Mouse (Mus musculus) CH12.LX (cell line): ENCODE data around the gene Cyfip2. TPM values are rescaled to one million over a fixed set of nuclear protein-coding genes. Genes with fewer than 3 reads are reported as not detected.

Experiments used
- DNase-seq: peaks from one replicate; pipeline ENCODE4 v3.0.0-alpha.2; 2013; ENCODE audit errors: extremely low read depth
- H3K27ac ChIP-seq: 2 replicates; pipeline ENCODE4 v1.5.1; 2012; ENCODE audit warnings: low read depth, mild to moderate bottlenecking, control low read depth, moderate library complexity; ENCODE audit not compliant: insufficient read depth
- H3K27me3 ChIP-seq: replicated peaks from 2 replicates; pipeline ENCODE3; 2012; ENCODE audit warnings: inconsistent platforms
- H3K36me3 ChIP-seq, 2 experiments: replicated peaks in 1 of 2; 2 replicates each; pipeline versions ENCODE3 to v1.6.1; 2012; ENCODE audit warnings: inconsistent platforms in 1 of 2, low read length in 1 of 2, mild to moderate bottlenecking in 1 of 2, mixed read lengths in 1 of 2, moderate library complexity in 1 of 2; ENCODE audit not compliant: control insufficient read depth in 1 of 2, insufficient read depth in 1 of 2
- H3K4me1 ChIP-seq, 2 experiments: 2 replicates each; pipeline ENCODE4 v1.6.1; 2012; ENCODE audit warnings: inconsistent platforms in 1 of 2, moderate library complexity in 1 of 2; ENCODE audit not compliant: insufficient read depth in 2 of 2, control insufficient read depth in 1 of 2
- H3K4me2 ChIP-seq: 2 replicates; pipeline ENCODE4 v1.6.1; 2012; ENCODE audit warnings: low read depth, mild to moderate bottlenecking, control low read depth; ENCODE audit not compliant: poor library complexity, insufficient read depth, severe bottlenecking
- H3K4me3 ChIP-seq, 3 experiments: fragments of 150-350 bp in 1 of 3; sonication (generic) in 1 of 3; replicated peaks in 1 of 3; 2 replicates each; pipeline versions ENCODE3 to v1.5.1; 2011 to 2012; ENCODE audit warnings: low read depth in 2 of 3, low read length in 2 of 3, mild to moderate bottlenecking in 2 of 3, moderate library complexity in 2 of 3, control low read depth in 1 of 3, improper control_type of control experiment in 1 of 3, inconsistent platforms in 1 of 3, mixed read lengths in 1 of 3; ENCODE audit not compliant: poor library complexity in 1 of 3
- H3K79me2 ChIP-seq: replicated peaks from 2 replicates; pipeline ENCODE4 v1.6.1; 2012; ENCODE audit warnings: mild to moderate bottlenecking, moderate library complexity; ENCODE audit not compliant: control insufficient read depth, poor library complexity, insufficient read depth, severe bottlenecking; ENCODE audit errors: extremely low read depth
- H3K9ac ChIP-seq: 2 replicates; pipeline ENCODE4 v1.6.1; 2012; ENCODE audit warnings: low read depth, mild to moderate bottlenecking, control low read depth, moderate library complexity; ENCODE audit not compliant: insufficient read depth
- H3K9me3 ChIP-seq: replicated peaks from 2 replicates; pipeline ENCODE3; 2012; ENCODE audit warnings: low read length, inconsistent platforms, mixed read lengths
- BHLHE40 ChIP-seq: IDR thresholded peaks from 2 replicates; pipeline ENCODE4 v1.6.1; 2011; ENCODE audit warnings: mild to moderate bottlenecking, low read depth, low read length, improper control_type of control experiment
- CHD2 ChIP-seq: IDR thresholded peaks from 2 replicates; pipeline ENCODE4 v1.6.1; 2011; ENCODE audit warnings: low read length, improper control_type of control experiment
- ELF1 ChIP-seq: IDR thresholded peaks from 2 replicates; pipeline ENCODE4 v1.6.1; 2014; ENCODE audit warnings: low read depth, mild to moderate bottlenecking, inconsistent platforms, low read length, improper control_type of control experiment
- EP300 ChIP-seq: IDR thresholded peaks from 2 replicates; pipeline ENCODE4 v1.6.1; 2011; ENCODE audit warnings: low read length, improper control_type of control experiment
- ETS1 ChIP-seq: conservative IDR thresholded peaks from 2 replicates; pipeline ENCODE4 v1.6.1; 2012; ENCODE audit warnings: low read depth, mild to moderate bottlenecking, inconsistent platforms, low read length, improper control_type of control experiment, moderate library complexity
- IRF4 ChIP-seq: IDR thresholded peaks from 2 replicates; pipeline ENCODE4 v1.6.1; 2014; ENCODE audit warnings: low read depth, mild to moderate bottlenecking, inconsistent platforms, low read length, improper control_type of control experiment
- JUN ChIP-seq: IDR thresholded peaks from 2 replicates; pipeline ENCODE4 v1.6.1; 2011; ENCODE audit warnings: low read depth, mild to moderate bottlenecking, low read length, improper control_type of control experiment, moderate library complexity; ENCODE audit not compliant: insufficient read depth
- MAFK ChIP-seq: IDR thresholded peaks from 2 replicates; pipeline ENCODE4 v1.6.1; 2011; ENCODE audit warnings: low read length, improper control_type of control experiment; ENCODE audit not compliant: insufficient replicate concordance
- MAX ChIP-seq: IDR thresholded peaks from 2 replicates; pipeline ENCODE4 v1.6.1; 2011; ENCODE audit warnings: low read length, improper control_type of control experiment
- MAZ ChIP-seq: IDR thresholded peaks from 2 replicates; pipeline ENCODE4 v1.6.1; 2012; ENCODE audit warnings: low read depth, mild to moderate bottlenecking, inconsistent platforms, low read length, improper control_type of control experiment, moderate library complexity
- MXI1 ChIP-seq: IDR thresholded peaks from 2 replicates; pipeline ENCODE4 v1.6.1; 2011; ENCODE audit warnings: mild to moderate bottlenecking, low read depth, low read length, improper control_type of control experiment
- NELFE ChIP-seq: IDR thresholded peaks from 2 replicates; pipeline ENCODE4 v1.6.1; 2011; ENCODE audit warnings: low read depth, low read length, improper control_type of control experiment
- PAX5 ChIP-seq: IDR thresholded peaks from 2 replicates; pipeline ENCODE4 v1.6.1; 2012; ENCODE audit warnings: low read length, inconsistent platforms, mixed read lengths
- POLR2A ChIP-seq: IDR thresholded peaks from 2 replicates; pipeline ENCODE4 v1.6.1; 2011; ENCODE audit warnings: low read depth, mild to moderate bottlenecking, improper control_type of control experiment, low read length
- POLR2AphosphoS2 ChIP-seq: IDR thresholded peaks from 2 replicates; pipeline ENCODE4 v1.6.1; 2011; ENCODE audit warnings: low read depth, low read length, improper control_type of control experiment
- RAD21 ChIP-seq: IDR thresholded peaks from 2 replicates; pipeline ENCODE4 v1.6.1; 2011; ENCODE audit warnings: low read depth, mild to moderate bottlenecking, low read length, improper control_type of control experiment, moderate library complexity
- RCOR1 ChIP-seq: conservative IDR thresholded peaks from 2 replicates; pipeline ENCODE4 v1.6.1; 2012; ENCODE audit warnings: low read depth, mild to moderate bottlenecking, inconsistent platforms, low read length, improper control_type of control experiment
- SMC3 ChIP-seq: IDR thresholded peaks from 2 replicates; pipeline ENCODE4 v1.6.1; 2011; ENCODE audit warnings: low read depth, low read length, improper control_type of control experiment
- TCF12 ChIP-seq: IDR thresholded peaks from 2 replicates; pipeline ENCODE4 v1.6.1; 2014; ENCODE audit warnings: low read depth, mild to moderate bottlenecking, inconsistent platforms, low read length, improper control_type of control experiment
- UBTF ChIP-seq: IDR thresholded peaks from 2 replicates; pipeline ENCODE4 v1.6.1; 2012; ENCODE audit warnings: low read depth, mild to moderate bottlenecking, inconsistent platforms, low read length, improper control_type of control experiment, moderate library complexity
- USF1 ChIP-seq: IDR thresholded peaks from 2 replicates; pipeline ENCODE4 v1.6.1; 2014; ENCODE audit warnings: low read depth, mild to moderate bottlenecking, inconsistent platforms, low read length, improper control_type of control experiment
- USF2 ChIP-seq: conservative IDR thresholded peaks from 2 replicates; pipeline ENCODE4 v1.6.1; 2011; ENCODE audit warnings: low read depth, low read length, improper control_type of control experiment
- ZC3H11A ChIP-seq: IDR thresholded peaks from 2 replicates; pipeline ENCODE4 v1.6.1; 2012; ENCODE audit warnings: low read depth, mild to moderate bottlenecking, inconsistent platforms, low read length, improper control_type of control experiment
- ZNF384 ChIP-seq: IDR thresholded peaks from 2 replicates; pipeline ENCODE4 v1.6.1; 2012; ENCODE audit warnings: low read depth, low read length, improper control_type of control experiment, inconsistent platforms
- dilution Hi-C: fragments of 300-500 bp; cut with MboI; formaldehyde crosslinking; loops from 2 replicates; pipeline ENCODE4 v1.14.3; 2020; ENCODE audit warnings: low sequenced_read_pairs; ENCODE audit not compliant: extremely low pct_unique_long_range_greater_than_20kb, extremely low pct_ligation_motif_present
- in situ Hi-C: fragments of 300-500 bp; cut with MboI; formaldehyde crosslinking; loops from 3 replicates; pipeline ENCODE4 v1.14.3; 2019; ENCODE audit warnings: low sequenced_read_pairs, low pct_ligation_motif_present, low pct_unique_long_range_greater_than_20kb, mixed read lengths
- polyA plus RNA-seq: library from polyadenylated mRNA; unstranded; fragments of >175 nt; gene quantifications from 2 replicates; pipeline ENCODE4 v1.2.1, GENCODE M21; 2012; ENCODE audit warnings: low read depth; ENCODE audit not compliant: insufficient read length
- total RNA-seq, 2 experiments: library from RNA; depleted of rRNA; stranded (reverse); fragments of 300-350 nt in 1 of 2; fragments of >200 nt in 1 of 2; gene quantifications; 2 replicates each; pipeline ENCODE4 v1.2.3; 2012 to 2014

The Cyfip2 gene
- total and polyA plus RNA-seq, 3 experiments: 40.7 to 194 (median 97.6) TPM

- TF ChIP-seq UBTF: no peak
These were observed 23.1 kb downstream of the Cyfip2 start (continued) for GRCm38 (mm10) chr11:46289561-46289960.

- TF ChIP-seq RAD21 (no peak), IRF4 (peak; percentile 16; the same call in 1 of the 2 replicates), BHLHE40 (0 out of 2 replicates have a peak, but pooled peaks have one; percentile 11), MAFK (no peak), TCF12 (no peak), POLR2A (no peak), EP300 (0 out of 2 replicates have a peak, but pooled peaks have one; percentile 28), PAX5 (no peak)
- no peak for DNase-seq
- peaks cover 20 to 93% of the 10 kb centered on the region in 2 experiments for H3K4me1 ChIP-seq
- no peak overlapping the region for H3K4me3 ChIP-seq
- peaks cover 65 to 86% of the 10 kb centered on the region in 2 experiments for H3K36me3 ChIP-seq
- H3K27ac ChIP-seq: no peak overlapping the region
- dilution Hi-C loops (no loop called here), in situ Hi-C loops (no loop called here)
- no peak overlapping the region for H3K4me2 ChIP-seq
- peaks cover 39% of the 10 kb centered on the region for H3K79me2 ChIP-seq
- H3K27me3 ChIP-seq: no peaks in the 10 kb centered on the region
- no peak overlapping the region for H3K9ac ChIP-seq
- H3K9me3 ChIP-seq: no peaks in the 10 kb centered on the region
These were observed 23.6 kb downstream of the Cyfip2 start for GRCm38 (mm10) chr11:46289022-46289421.

- dilution Hi-C loops: no loop called here
- Histone ChIP-seq H3K4me3 (no peak overlapping the region), H3K36me3 (peaks cover 68 to 87% of the 10 kb centered on the region in 2 experiments), H3K79me2 (peaks cover 31% of the 10 kb centered on the region), H3K4me2 (no peak overlapping the region), H3K9ac (no peak overlapping the region), H3K4me1 (peaks cover 17 to 87% of the 10 kb centered on the region in 2 experiments), H3K27ac (no peak overlapping the region), H3K27me3 (no peaks in the 10 kb centered on the region), H3K9me3 (no peaks in the 10 kb centered on the region)
- TF ChIP-seq ZNF384: no peak
- no peak for TF ChIP-seq EP300
- no peak for TF ChIP-seq ZC3H11A
- no peak for TF ChIP-seq UBTF
- no peak for TF ChIP-seq JUN
- in situ Hi-C loops: no loop called here
- DNase-seq: no peak
These were observed 24.6 kb downstream of the Cyfip2 start for GRCm38 (mm10) chr11:46288091-46288490.

GRCm38 (mm10) chr11:46286803-46287202 lies 25.9 kb downstream of the Cyfip2 start:
- H3K4me1 ChIP-seq: peaks cover 17 to 86% of the 10 kb centered on the region in 2 experiments
- peak; percentile 91 for DNase-seq
- peaks cover 20% of the 10 kb centered on the region for H3K79me2 ChIP-seq
- in situ Hi-C loops: no loop called here
- H3K4me3 ChIP-seq: no peak overlapping the region
- H3K27ac ChIP-seq: no peak overlapping the region
- dilution Hi-C loops: no loop called here
- no peak overlapping the region for H3K9ac ChIP-seq
- no peak overlapping the region; the same call in 1 of the 2 replicates for H3K4me2 ChIP-seq
- H3K27me3 ChIP-seq: no peaks in the 10 kb centered on the region
- no peaks in the 10 kb centered on the region for H3K9me3 ChIP-seq
- H3K36me3 ChIP-seq: peaks cover 76 to 87% of the 10 kb centered on the region in 2 experiments
- peak; percentile 31 for TF ChIP-seq SMC3
- TF ChIP-seq USF2: peak; percentile 59
- TF ChIP-seq CHD2: peak; percentile 84
- TF ChIP-seq IRF4: peak; percentile 87
- TF ChIP-seq MAFK: peak; percentile 52; the same call in 1 of the 2 replicates
- peak; percentile 71 for TF ChIP-seq USF1
- no peak for TF ChIP-seq POLR2A
- TF ChIP-seq ZNF384: peak; percentile 97
- no peak for TF ChIP-seq UBTF
- no peak for TF ChIP-seq ELF1
- TF ChIP-seq RCOR1: peak; percentile 80; the same call in 1 of the 2 replicates
- TF ChIP-seq NELFE: no peak
- TF ChIP-seq EP300: peak; percentile 88
- TF ChIP-seq MAX: peak; percentile 99
- no peak for TF ChIP-seq POLR2AphosphoS2
- 0 out of 2 replicates have a peak, but pooled peaks have one; percentile 65 for TF ChIP-seq MAZ
- TF ChIP-seq ETS1: peak; percentile 89
- TF ChIP-seq MXI1: peak; percentile 98
